Mouse (Mus musculus): ENCODE results near the gene Enpp3.
A peak's percentile ranks its signal among the peaks of the same experiment; 100 is the strongest.

Gene Enpp3

DNA sequence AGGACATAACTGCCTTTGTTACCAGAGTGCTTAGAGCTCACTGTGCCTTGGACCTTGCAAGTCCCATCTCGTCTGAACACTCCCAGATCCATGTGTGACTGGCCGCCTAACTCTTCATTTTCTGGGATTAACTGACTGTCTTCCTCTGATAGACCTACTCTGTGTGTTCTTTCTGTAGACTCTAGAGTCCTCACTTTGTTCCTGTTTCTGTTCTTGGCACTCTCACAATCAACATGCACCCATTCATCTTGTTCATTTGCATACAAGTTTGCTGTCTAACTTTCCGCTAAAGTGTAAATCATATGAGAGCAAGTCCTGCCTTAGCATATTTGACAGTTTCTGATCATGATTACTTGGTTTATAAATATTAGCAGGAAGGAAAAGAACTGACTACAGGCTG lies 79.4 kb downstream of the Enpp3 start:
- DNase-seq (ENCODE audit: low read depth): no peak

- DNase-seq (ENCODE audit: low read depth): no peak
Measured at GRCm38 (mm10) chr10:24758326-24758915, 84.2 kb downstream of the Enpp3 start.

- peak; percentile 38 for DNase-seq (ENCODE audit: low read depth)
Measured at GRCm38 (mm10) chr10:24754874-24755540, 87.6 kb downstream of the Enpp3 start.

DNA sequence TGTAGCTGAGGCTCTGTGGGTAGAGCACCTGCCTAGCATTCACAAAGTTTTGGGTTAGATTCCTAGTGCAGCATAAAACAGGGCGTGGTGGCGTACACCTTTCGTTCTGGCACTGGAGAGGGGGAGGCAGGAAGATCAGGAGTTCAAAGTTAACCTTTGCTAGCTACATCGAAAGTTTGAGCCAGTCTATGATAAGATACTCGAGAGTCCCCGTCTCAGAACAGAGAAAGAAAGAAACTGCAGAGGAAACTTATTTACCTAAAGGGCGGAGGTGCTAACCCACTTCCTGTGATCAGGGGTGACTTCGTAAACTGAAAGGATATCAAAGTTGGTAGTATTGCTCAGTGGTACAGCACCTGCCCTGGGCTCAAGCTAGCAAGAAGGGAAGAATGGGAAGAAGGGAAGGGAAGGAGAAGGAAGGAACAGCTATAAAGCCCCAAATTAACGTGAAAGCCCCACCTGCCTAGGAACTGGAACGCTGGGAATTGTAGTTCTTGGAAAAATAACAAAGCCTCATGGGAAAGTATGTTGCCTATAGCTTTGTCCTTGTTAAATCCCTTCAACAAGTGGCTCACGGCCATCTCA lies 88.3 kb downstream of the Enpp3 start:
- peak; percentile 91 for DNase-seq (ENCODE audit: low read depth)

DNA sequence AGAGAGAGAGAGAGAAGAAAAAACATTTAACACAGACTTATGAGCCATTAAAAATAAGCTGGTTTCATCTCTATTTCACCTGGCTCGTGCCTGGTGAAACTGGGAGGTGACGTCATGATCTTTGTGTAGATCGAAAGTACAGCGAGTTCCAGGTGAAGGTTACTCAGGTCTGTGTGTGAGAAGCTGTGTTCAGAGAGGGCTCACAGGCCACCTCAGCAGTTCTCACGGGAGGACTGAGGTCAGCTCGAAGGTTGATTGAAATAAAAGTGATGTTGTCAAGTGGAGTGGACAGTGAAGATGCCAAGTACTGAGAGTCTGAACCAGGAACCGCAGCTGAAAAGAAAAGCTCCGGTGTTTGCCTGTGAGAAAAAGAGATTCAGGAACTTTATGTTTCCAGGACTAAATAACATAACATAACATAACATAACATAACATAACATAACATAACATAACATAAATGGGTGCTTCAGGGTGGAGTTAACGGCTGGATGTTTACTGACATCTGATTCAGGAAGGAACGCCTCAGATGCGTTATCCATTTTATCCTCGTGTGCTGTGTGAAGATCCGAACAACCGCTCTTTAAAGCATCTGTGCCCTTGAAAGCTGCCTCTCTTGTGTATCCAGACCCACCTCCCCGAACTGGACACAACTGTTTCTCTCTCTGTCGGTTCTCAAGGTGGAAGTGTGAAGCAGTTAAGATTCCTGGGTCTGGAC lies 88.9 kb downstream of the Enpp3 start:
- DNase-seq (ENCODE audit: low read depth): peak; percentile 87

DNA sequence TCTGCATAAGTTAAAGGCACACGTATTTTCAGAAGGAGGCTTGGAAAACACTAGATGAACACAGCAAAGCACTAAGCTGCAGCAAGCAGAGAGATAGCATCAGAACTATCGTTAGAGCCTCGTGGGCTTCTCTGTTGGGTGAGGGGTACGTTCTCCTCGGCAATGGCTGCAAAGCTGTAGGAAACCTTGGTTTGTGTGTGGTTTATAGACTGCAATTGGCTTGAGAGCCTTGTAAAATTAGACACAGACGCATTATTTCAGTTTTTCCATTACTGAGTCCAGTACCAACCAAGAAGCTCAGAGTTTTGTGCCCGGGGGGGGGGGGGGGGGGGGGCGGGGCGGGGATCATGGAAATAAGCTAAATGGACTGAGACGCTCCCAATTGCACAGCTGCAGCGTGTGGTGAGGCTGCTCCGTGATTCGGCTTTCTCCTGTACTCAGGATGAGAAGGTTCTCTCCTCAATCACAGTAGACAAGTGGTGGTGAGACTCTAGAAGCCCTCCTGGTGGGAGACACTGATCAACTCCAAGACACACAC lies 99.6 kb downstream of the Enpp3 start:
- no peak for DNase-seq (ENCODE audit: low read depth)

DNA sequence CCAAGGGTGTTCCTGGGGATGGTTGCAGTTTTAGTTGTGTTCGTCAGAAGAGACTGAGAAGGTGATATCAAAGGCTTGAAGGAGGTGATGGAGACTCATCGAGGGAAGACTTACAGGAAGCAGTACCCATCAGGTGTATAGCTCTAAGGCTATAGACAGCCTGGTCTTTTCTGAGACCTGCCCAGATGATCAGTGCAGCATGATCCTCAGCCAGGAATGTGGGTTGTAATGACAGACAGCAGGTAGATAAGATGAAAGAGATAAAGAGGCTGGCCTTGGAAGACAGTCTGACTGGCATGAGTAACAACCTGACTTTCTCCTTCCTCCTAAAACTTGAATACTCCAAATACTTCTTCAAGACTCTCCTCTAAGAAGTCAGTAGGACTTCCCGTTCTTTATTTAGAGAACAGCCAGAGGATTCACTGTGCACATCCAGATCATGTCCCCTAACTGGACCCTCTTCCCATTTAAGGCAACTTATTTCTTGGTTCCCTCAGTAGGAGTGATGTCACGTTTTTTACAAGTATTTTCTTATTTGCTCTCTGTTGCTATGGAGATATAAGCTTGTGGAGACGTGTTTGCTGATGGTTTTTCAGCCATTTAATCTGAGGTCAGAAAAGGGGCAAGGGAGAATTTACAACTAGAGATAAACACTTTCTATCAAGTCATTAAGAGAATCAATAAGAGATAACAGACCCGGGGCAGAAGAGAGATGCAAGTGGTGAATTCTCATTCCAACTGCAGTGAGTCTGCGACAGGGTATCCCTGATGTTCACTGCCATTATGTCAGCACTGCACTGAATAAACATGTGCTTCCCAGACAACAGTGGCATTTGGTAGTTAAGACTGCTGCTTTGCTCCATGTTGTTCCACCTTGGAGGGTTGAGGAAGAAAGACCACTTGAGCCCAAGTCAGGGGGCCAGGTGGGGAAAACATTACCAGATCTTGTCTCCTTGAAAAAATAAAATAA lies 101.1 kb downstream of the Enpp3 start:
- no peak for DNase-seq (ENCODE audit: low read depth)

GRCm38 (mm10) chr10:24739171-24739570 lies 103.5 kb downstream of the Enpp3 start:
- DNase-seq (ENCODE audit: low read depth): no peak

DNA sequence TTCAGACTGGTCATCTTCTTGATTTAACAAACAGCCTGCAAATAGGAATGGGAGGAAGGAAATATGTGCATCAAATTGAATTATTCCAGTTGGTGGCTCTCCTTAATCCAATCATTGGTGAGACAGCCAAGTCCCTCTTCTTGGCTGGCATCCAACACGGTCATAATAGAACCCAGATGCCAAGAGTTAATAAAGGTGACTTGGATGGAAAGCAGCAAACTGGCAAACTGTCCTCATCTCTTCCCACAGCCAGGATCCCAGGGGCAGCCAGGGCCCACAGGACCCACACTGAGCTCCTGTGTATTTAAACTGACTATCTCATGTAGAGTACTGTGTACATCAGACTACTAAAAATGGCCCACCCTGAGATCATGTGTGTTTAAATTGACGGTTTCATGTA lies 104.2 kb downstream of the Enpp3 start:
- DNase-seq (ENCODE audit: low read depth): no peak

DNA sequence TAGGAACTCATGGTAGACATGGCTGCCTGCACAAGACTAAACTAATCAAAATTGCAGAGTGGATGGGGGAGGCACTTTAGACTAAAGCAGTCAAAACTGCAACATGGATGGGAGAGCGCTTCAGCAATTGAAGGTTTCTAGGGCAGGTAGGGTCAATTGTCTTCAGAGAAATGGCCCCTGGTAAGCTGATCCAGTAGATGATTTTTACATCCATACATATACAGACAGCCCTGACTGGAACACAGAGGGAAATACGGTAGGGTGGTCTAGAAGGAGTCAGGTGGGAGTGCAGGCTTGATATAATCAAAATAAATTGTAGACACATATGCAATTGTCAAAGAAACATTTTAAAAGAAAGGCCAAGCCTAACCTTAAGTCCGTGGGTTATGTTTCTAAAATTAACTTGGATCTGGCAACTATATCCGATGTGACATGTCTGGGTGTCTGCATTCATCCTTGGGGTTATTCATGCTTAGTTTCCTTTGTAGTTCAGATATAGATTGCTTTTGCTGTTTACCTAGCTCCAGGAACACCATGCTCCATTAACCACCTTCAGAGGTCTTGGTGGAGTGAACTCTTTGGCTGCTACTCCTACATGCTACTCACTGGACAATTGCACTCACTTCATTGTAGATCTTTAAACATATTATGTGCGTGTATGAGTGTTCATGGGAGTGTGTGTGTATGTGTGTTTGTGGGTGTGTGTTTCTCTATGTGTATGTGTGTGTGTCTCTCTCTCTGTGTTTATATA lies 107.4 kb downstream of the Enpp3 start:
- DNase-seq (ENCODE audit: low read depth): no peak

- no peak for DNase-seq (ENCODE audit: low read depth)
Measured at GRCm38 (mm10) chr10:24727478-24727877, 115.1 kb downstream of the Enpp3 start.

GRCm38 (mm10) chr10:24725197-24725596 lies 117.4 kb downstream of the Enpp3 start:
- DNase-seq (ENCODE audit: low read depth): no peak
